In genomic region chr4:46597286-46597961, GRCm38 (mm10) we compare ENCODE assay signal across 9 mouse cellular contexts. TPM values are rescaled to one million over a fixed set of nuclear protein-coding genes. Genes with fewer than 3 reads are reported as not detected.
DNase-seq lines count a peak whose midpoint lies in the region; ATAC-seq lines count a peak whose summit lies in the region.
"Had no signal": no experiment of that assay in that cellular context is flagged by ENCODE, and none has a peak within 500 bp of the region (broad histone marks: within the 10 kb centered on the region; RNA-seq: fewer than 3 reads in every experiment).

No protein-coding gene starts in this region.

- 54% methylated on average over 11 of the region's 11 CpGs for WGBS in intestine, embryonic 16.5 days
- 75% methylated on average over 11 of the region's 11 CpGs for WGBS in forebrain, embryonic 10.5 days

- peak overlapping the region; percentile 62 for H3K9ac ChIP-seq in intestine, embryonic 16.5 days (ENCODE audit: low read depth, low read length)

- no peaks in the 10 kb centered on the region for H3K36me3 ChIP-seq in intestine, embryonic 16.5 days (ENCODE audit: control insufficient read depth, insufficient read depth, low read length)
- H3K36me3 ChIP-seq in forebrain, embryonic 10.5 days (replicated peaks): no peaks in the 10 kb centered on the region

- H3K4me1 ChIP-seq in intestine, embryonic 16.5 days (ENCODE audit: control insufficient read depth, insufficient read depth, low read length): peaks cover 25% of the 10 kb centered on the region
- peaks cover 30% of the 10 kb centered on the region for H3K4me1 ChIP-seq in forebrain, embryonic 10.5 days

- peak; percentile 78 for ATAC-seq in intestine, embryonic 16.5 days

- H3K4me2 ChIP-seq in intestine, embryonic 16.5 days (ENCODE audit: low read depth, low read length): peak overlapping the region; percentile 55

- peak overlapping the region; percentile 97 for H3K27ac ChIP-seq in intestine, embryonic 16.5 days (ENCODE audit: low read length)
- H3K27ac ChIP-seq in forebrain, embryonic 10.5 days: no peak overlapping the region
- H3K27ac ChIP-seq: layer of hippocampus, adult 2 months had no signal

- no peaks in the 10 kb centered on the region for H3K9me3 ChIP-seq in intestine, embryonic 16.5 days (ENCODE audit: control insufficient read depth, low read length)
- H3K9me3 ChIP-seq in forebrain, embryonic 10.5 days: no peaks in the 10 kb centered on the region

- H3K4me3 ChIP-seq in intestine, embryonic 16.5 days (ENCODE audit: low read length): peak overlapping the region; percentile 38
- no peak overlapping the region for H3K4me3 ChIP-seq in forebrain, embryonic 10.5 days
- H3K4me3 ChIP-seq: layer of hippocampus, adult 2 months had no signal

- H3K27me3 ChIP-seq in intestine, embryonic 16.5 days (replicated peaks; ENCODE audit: control insufficient read depth, insufficient read depth, low read length): peaks cover 20% of the 10 kb centered on the region; the same call in 1 of the 2 replicates
- H3K27me3 ChIP-seq in forebrain, embryonic 10.5 days (ENCODE audit: poor library complexity, severe bottlenecking): peaks cover 61% of the 10 kb centered on the region

- peak; percentile 73 for DNase-seq in heart, adult 11 months
- DNase-seq in heart, adult 9 months (ENCODE audit: low spot score in 2 of 2): no peak
- DNase-seq in right cerebral cortex, postnatal 4 days: peak; percentile 1
- DNase-seq in right cerebral cortex, adult 2 months (ENCODE audit: low spot score in 2 of 2): no peak
- DNase-seq in testis, postnatal 14 days (ENCODE audit: low spot score): peak; percentile 76
- DNase-seq in ovary, postnatal 10 days (ENCODE audit: low spot score): no peak
- DNase-seq in forebrain, embryonic 10.5 days (ENCODE audit: extremely low spot score, low spot score): no peak

RNA-seq across cellular contexts. Expression of gene Coro2a, which starts 4.6 kb away (rescaled TPM):
- 99.8 and 112 TPM in 2 replicates for polyA plus RNA-seq in intestine, embryonic 16.5 days (2015; fragmentation: Nextera tagmentation; extraction: Ambion mirVana)
- 2.1 and 2.8 TPM in 2 replicates for polyA plus RNA-seq in forebrain, embryonic 10.5 days (2016; fragmentation: Nextera tagmentation; extraction: Ambion mirVana)

RNA-seq across cellular contexts. Expression of gene Tbc1d2, which starts 52.6 kb away (rescaled TPM):
- polyA plus RNA-seq in intestine, embryonic 16.5 days (2015; fragmentation: Nextera tagmentation; extraction: Ambion mirVana): 7.4 and 7.7 TPM in 2 replicates
- 0.73 and 0.94 TPM in 2 replicates for polyA plus RNA-seq in forebrain, embryonic 10.5 days (2016; fragmentation: Nextera tagmentation; extraction: Ambion mirVana)

Comparison
In these comparisons a context has a peak if more than half of its experiments do, and no peak if none do; other contexts are left out.
1. DNase-seq: peak in heart, adult 11 months (single experiment), right cerebral cortex, postnatal 4 days (single experiment) and testis, postnatal 14 days (single experiment); none in heart, adult 9 months (0 of 2), right cerebral cortex, adult 2 months (0 of 2), ovary, postnatal 10 days (single experiment) and forebrain, embryonic 10.5 days (single experiment).
2. RNA of gene Coro2a, which starts 4.6 kb away (polyA plus RNA-seq): 99.8 to 112 TPM in intestine, embryonic 16.5 days; 2.1 to 2.8 TPM in forebrain, embryonic 10.5 days; every median in the first group is over 10 times any median in the second.